Mouse (Mus musculus) left cerebral cortex, adult 18-20 months (tissue): ENCODE data around the gene Olfr125. TPM values are rescaled to one million over a fixed set of nuclear protein-coding genes. Genes with fewer than 3 reads are reported as not detected.

Source experiments
- DNase-seq, 2 experiments: peaks; one replicate each; pipeline ENCODE4 v3.0.0; 2021 to 2022; ENCODE audit warnings: low spot score in 2 of 2, mixed read lengths in 1 of 2
- long read RNA-seq, 2 experiments: library from polyadenylated mRNA; stranded (forward); transcript quantifications; one replicate each; pipeline ENCODE4 v2.0.0; 2021
- total RNA-seq, 2 experiments: library from RNA; stranded (reverse); gene quantifications; 2 replicates each; pipeline ENCODE4 v1.2.3; 2021

Gene Olfr125
- not detected for total RNA-seq
- long read RNA-seq, experiment 1: 0 reads
- long read RNA-seq, experiment 2: 0 reads

- DNase-seq: no peak
Measured at GRCm38 (mm10) chr17:37832649-37833048, at the start of gene Olfr125. TSS of gene Olfr125 (plus strand) at chr17:37832949.

- no peak for DNase-seq
Measured at GRCm38 (mm10) chr17:37793229-37793628, 39.5 kb upstream of the Olfr125 start, which contains the start of gene Olfr123. TSS of gene Olfr123 (plus strand) at chr17:37793529.

GRCm38 (mm10) chr17:37799588-37799987 lies 33.2 kb upstream of the Olfr125 start, which contains the start of gene Olfr124:
TSS of gene Olfr124 (plus strand) at chr17:37799888.
- no peak for DNase-seq

DNA sequence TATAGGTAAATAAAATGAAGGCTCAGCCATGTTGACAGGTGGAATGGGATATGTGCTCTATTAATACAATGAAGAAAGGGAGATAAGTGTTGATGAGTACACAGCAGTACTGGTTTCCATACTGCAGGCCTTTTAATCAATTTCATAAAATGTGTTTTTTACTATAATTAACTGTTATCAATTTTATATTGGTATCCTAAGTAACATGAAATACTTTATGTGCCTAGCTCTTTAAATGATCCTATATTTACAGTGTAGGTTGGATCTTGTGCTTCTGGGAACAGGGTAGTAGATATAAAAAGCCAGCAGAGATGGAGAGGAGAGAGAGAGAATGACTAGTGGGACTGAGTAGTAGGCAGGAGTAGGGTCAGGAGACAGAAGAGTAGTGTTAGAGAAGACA lies 14.4 kb downstream of the Olfr125 start, which contains the start of gene Olfr126:
Olfr126 (plus strand) TSS at position 301 of the 400 bp plus-strand sequence.
- no peak for DNase-seq

- DNase-seq: no peak
Measured at GRCm38 (mm10) chr17:37863901-37864300, 31.2 kb downstream of the Olfr125 start.

DNA sequence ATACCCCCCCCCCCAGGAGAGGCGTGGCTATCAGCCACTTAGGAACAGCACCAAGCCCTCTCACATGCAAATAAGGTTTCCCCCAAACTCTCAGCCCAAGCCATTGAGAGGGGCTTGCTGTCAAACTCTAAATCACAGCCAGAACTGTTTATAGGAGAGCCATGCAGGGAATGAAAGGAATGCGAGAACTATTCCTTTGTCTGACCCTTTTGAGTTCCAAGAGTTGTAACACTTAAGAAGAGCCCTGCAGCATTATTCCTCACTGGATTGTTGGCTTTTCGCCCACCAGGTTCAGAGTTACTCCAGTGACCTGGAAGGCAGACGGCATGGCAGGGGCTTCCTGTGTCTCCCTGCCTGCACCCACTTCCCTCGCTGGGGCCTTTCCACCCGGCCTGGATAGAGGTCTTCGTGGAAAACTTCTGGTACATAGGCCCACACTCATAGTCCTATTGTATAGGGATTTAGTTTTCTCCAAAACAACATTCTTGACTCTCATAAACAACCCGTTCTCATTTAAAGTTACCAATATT lies 37.0 kb downstream of the Olfr125 start:
- DNase-seq: no peak

DNA sequence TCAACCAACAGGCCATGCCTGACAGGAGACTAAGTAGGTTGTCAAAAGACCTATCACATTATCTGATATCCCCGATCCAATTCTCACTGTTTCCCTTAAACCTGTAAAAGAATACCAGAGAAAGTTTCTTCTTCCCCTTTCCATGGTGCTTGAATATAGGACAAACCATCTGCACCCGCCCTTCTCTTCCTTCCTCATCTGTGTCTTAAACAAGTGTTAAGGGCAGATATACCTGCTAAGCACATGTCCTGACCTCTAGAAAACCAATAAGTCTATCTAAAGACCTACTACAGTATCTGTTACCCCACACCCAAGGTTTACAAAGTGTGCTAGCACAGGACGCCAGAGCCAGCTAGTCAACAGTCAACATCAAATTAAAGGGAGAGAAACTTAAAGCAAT lies 41.1 kb downstream of the Olfr125 start:
- DNase-seq: no peak

Other genes with a start within 250 kb of the Olfr125 start
- not detected for gene Olfr114, start 240.2 kb upstream of the Olfr125 start, total RNA-seq
- gene Olfr115, start 205.8 kb upstream of the Olfr125 start, total RNA-seq: not detected
- not detected for gene Olfr116, start 205.8 kb upstream of the Olfr125 start, total RNA-seq
- not detected for gene Olfr117, start 169.2 kb upstream of the Olfr125 start, total RNA-seq
- gene Olfr118, start 166.0 kb upstream of the Olfr125 start, total RNA-seq: not detected
- gene Olfr119, start 136.4 kb upstream of the Olfr125 start, total RNA-seq: not detected
- gene Olfr120, start 111.1 kb upstream of the Olfr125 start, total RNA-seq: not detected
- gene Olfr121, start 84.1 kb upstream of the Olfr125 start, total RNA-seq: not detected
- gene Olfr122, start 64.3 kb upstream of the Olfr125 start, total RNA-seq: not detected
- gene Olfr123, start 39.4 kb upstream of the Olfr125 start, total RNA-seq: not detected
- gene Olfr124, start 33.1 kb upstream of the Olfr125 start, total RNA-seq: not detected
- gene Olfr126, start 14.5 kb downstream of the Olfr125 start, total RNA-seq: not detected
- not detected for gene Olfr127, start 67.5 kb downstream of the Olfr125 start, total RNA-seq
- gene Olfr128, start 87.6 kb downstream of the Olfr125 start, total RNA-seq: not detected
- gene Olfr761, start 120.1 kb downstream of the Olfr125 start, total RNA-seq: not detected
- not detected for gene Olfr129, start 227.1 kb downstream of the Olfr125 start, total RNA-seq
- gene Olfr130, start 231.0 kb downstream of the Olfr125 start, total RNA-seq: not detected